Mouse (Mus musculus) thymus, postnatal 14 days (tissue): ENCODE results near the gene Kpnb1.
A peak's percentile ranks its signal among the peaks of the same experiment; 100 is the strongest.
"Not testable (repeated sequence)": the region's sequence is repeated elsewhere in the genome, so short reads cannot be mapped to it uniquely, and the experiment has no call there.

Experiments used
- DNase-seq: peaks from one replicate; pipeline ENCODE4 v3.0.0; 2021

Kpnb1 gene

DNA sequence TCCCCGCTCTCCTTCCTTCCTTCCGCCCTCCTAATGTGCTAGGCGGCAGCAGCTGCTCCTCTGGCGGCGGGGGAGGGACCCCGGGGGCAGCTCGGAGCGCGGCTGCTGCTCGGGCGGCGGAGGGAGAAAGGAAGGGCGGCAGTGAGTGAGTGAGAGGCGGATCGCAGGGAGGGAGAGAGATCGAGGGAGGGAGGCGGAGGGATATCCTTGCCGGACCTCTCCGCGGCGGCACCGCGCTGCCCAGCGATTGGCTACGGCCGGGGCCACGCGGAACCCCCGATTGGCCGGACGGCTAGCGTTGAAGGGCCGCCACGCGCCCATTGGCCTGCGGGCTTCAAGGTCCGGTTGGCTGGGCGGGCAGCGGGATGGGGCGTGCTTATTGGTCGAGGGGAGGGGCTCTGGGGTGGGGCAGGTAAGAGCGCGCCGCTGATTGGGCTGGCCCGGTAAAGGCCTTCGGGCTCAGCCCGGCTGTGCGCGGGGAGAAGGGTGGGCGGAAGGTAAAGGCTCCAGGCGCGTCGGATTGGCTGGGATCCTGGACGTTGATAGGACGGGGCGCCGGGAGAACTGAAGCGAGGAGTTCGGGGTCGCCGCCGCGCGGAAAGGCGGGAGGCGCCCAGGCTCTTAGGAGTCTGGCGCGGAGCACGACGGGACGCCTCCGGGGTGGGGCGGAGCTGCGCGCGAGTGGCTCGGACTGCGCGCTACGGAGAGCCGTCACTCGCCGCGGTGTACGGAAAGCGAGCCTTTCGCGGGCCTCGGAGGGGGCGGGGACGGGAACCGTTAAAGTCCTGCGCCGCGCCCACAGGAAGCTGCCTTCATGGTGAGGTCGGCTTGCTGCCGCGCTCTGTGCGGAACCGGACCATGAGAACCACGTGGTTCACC lies at the start of gene Kpnb1:
Gene Kpnb1 (minus strand): TSS at position 118 of the 879 bp plus-strand sequence.
- peak; percentile 99 for DNase-seq

DNA sequence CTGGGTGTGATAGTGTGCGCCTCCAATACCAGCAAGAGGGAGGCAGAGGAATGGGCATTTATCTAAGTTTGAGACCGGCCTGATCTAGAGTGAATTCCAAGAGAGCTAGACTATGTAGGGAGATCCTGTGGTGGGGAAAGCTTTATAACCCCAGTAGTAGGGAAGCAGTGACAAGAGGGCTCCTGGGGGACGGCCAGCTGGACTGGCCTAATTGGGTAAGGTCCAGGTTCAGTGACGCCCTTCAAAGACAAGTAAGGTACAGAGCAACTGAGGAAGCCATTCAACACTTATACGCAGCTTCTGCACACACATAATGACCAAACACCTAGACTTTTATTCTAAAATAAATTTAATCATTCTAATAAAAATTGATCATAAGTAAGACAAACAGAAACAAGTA lies 44.8 kb upstream of the Kpnb1 start:
- no peak for DNase-seq

DNA sequence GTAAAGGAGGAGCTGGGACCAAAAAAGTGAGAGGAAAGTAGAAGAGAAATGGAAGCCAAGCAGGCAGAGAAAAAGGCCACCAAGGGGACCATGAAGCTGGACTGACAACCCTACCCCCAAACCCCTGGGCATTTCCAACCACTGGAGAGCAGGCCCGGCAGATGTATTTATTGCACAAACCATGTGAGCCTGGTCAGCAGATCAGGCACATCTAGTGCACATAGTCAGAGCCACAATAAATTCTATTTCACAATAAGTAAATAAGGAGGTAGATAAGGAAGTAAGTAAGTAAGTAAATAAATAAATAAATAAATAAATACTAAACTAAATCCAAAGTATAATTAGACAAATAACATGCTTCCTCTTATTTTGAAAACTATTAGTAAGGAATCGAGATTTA lies 41.7 kb upstream of the Kpnb1 start:
- no peak for DNase-seq

DNA sequence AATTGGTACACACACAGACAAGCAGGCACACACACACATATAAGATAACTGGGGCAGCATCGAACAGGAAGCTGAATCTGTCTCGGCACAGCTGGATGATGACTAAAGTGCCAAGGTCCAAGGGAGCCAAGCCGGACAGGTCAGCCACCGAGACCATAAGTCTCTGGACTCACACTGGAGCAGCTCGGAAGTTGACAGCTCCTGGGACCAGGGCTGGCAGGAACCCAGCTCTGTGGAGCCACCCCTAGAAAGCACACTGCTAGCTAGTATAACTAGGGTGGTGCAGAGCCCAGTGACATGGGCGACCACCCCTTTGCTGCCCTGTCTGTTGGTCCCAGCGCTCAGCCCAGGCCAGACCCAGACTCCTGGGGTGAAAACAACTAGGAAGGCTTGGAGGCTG lies 41.3 kb upstream of the Kpnb1 start:
- DNase-seq, result no peak

DNA sequence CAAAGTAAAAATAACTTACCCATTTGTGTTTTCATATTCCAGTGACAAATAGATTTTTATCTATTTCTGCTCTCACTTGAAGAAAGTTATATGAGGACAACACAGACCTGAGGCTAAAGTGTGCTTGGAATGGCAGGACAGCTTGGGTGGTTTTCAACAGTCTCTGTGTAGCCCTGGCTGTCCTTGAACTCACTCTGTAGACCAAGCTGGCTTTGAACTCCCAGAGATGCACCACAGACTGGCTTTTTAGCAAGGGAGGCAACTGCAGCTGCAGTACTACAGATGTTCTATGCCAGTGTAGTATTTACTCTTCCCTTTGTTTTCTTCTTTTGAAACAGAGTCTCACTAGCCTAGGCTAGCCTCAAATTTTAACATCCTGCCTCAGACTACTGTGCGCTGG lies 38.5 kb upstream of the Kpnb1 start:
- DNase-seq, result no peak

DNA sequence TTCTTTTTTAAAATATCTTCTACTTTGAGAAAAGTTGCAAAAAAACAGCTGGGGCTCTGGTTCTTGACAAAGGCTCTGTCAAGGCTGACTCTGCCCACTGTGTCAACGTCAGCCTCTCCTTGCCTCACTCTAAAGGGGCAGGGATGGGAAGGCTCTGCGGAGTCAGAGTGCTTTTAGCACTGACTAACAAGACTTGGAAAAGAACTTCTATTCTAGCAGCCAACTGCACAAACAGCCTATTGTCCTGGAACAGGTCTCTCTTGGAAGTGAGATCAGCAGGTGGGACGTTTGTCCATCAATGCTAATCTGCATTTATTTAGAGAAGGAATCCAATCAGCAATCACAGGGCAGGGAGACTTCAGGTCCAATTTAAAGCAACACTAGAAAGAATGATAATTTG lies 35.8 kb upstream of the Kpnb1 start:
- no peak for DNase-seq

DNA sequence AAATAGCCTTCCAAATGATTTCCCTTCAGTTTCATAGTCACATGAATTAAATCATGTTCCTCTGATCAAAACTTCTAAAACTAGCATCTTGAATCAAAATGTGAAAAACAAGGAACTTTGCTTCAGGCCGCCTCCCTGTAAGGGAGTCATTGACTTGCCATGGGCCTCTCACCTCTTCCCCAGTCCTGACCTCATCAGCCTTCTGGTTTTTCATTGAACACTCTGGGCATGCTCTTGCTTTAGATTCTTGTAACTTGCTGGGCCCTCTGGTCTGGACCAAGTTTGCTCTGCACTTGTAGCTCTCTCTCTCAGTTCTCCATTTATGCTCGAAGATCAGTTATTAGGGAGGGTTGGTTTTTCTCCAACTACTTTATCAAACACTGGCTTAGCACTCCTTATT lies 33.9 kb upstream of the Kpnb1 start:
- DNase-seq, result no peak

DNA sequence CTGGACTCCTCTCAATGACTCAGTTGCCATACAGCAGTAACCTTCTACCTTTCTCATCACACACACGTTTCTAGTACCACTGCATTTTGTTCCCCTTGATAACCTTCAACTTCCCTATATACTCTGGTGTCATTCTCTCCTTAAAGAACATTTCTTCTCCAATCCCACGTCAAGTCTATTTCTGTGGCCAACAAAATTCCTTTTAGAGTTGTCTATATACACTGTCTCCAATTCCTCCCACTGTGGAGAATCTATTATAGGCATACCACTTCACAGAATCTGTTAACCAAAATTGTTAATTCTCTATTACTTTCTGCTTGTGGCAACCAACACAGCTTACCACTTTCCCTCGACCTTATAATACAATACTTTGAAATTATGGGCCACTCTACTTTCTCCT lies 32.5 kb upstream of the Kpnb1 start:
- no peak for DNase-seq

DNA sequence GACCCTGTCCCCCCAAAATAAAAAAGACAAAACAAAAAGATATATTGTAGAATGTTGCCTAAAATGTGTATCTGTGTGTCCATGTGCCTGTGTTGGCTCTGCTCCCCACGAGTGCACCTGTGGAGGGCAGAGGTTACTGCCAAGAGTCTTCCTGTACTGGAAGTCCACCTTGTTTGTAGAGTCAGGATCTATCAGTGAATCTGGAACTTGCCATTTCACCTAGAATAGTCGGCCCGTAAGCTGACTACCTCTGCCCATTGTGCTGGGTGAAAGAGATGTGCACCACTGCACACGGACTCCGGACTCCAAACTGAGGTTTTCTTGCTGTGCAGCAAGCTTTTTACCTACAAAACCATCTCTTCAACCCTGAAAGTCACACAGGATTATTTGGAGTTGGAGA lies 26.7 kb upstream of the Kpnb1 start:
- no peak for DNase-seq

DNA sequence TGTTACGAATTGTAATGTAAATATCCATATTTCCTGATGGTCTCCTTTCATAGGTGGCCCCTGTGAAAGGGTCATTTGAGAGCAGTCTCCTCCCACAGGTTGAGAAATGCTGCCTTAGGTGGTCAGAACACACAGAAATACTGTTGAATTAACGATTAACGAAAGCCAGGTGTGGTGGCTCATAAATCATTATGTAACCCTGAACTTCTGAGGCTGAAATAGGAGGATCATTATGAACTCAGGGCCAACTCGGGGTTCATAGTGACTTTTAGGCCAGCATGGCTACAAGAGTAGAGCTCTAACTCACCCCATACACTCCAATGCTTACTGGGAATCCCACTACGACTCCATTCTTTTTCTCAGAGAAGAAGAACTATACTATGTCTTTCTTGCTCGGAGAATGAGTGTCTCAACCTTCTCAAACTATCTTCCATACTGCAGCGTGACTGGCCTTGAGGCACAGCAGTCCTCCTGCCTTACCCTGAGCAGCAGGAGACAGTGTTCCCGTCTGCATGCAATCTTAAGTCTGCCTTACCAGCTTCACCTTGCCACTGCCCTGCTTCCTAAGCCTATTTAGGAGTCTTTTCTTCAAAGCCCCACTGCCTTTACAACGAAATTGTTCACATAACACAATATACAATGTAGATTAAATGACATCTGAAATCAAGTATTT lies 23.2 kb upstream of the Kpnb1 start:
- DNase-seq, result no peak

DNA sequence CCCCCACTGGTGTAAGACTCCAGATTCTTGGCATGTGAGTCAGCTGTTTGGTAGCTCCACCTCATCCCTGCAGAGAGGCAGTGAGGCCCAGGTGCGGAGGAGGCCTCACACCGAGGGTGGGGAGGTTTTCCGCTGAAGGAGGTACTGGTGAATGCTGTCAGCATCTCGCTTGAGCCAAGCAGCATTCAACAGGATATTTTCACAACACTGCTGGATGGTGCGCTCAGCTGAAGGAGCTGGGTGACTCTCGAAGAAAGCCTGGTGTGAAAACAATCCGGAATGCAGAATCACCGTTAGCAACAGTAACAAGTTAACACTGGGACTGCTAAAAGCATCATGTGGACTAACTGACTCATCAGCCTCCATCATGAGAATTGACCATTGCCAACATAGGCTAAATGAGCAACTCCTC lies 19.3 kb upstream of the Kpnb1 start:
- DNase-seq, result no peak

DNA sequence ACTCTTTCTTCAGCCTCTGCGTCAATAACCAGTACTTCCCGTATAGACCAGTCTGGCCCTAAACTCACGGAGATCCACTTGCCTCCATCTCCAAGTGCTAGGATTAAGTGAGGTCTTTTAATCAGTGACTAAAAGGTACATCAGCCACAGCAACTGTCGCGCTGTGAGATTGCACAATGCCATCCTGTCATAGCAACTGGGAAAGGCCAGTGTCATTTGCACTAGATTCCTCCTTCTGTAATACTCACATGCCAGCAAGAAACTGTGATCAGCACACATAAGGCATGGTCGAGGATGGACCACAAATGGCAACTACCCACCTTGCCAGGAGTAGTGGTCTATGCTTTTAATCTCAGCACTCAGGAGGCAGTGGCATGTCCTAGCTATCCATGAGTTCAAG lies 11.8 kb upstream of the Kpnb1 start:
- no peak for DNase-seq

DNA sequence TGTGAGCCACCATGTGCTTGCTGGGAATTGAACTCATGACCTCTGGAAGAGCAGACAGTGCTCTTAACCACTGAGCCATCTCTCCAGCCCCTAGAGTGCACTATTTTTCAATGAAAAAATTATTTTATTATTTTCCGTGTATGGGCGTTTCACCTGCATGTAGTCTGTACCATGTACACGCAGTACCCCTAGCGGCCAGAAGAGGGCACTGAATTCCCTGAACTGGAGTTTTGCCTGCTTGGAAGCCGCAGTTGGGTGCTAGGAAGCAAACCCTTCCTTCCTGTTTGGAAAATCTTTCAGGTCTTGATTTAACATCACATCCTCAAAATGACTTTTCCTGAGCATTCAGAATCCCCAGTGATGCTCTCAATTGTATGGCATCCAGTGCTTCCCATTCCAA lies 10.9 kb upstream of the Kpnb1 start:
- peak; percentile 77 for DNase-seq

DNA sequence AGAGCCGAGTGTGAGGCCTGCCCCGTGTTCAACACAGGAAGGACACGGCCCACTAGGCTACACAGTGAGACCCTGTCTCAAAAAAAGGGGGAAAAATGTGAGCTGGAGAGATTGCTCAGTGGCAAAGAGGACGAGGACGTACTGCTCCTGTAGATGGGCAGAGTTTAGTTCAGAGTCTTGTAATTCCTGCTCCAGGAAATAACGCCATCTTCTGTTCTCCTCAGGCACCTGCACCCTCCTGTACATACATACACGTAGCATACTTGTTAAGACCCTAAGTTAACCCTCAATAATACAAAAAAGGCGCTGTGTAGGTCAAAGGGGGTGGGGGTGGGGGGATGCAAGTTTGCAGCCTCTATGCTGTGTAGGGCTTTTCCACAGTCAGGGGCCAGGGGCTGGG lies 9.3 kb upstream of the Kpnb1 start:
- no peak for DNase-seq

DNA sequence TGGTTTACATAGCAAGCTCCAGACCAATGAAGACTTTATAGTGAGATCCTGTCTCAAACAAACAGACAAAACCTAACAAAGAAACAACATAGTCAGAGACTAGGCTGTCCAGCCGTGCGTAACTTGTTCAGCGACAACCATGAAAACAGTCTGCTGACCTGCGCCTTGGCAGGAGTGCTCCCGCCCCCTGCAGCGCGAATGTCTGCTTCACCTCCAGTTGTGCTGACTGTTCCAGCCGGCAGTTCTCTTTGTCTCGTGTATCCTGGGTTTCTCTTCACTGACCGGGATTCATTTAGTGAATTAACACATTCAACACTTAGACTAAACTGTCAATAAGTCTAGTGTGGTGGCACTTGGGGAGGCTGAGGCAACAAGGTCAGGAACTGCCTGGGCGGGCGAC lies 8.9 kb upstream of the Kpnb1 start:
- DNase-seq, result no peak

DNA sequence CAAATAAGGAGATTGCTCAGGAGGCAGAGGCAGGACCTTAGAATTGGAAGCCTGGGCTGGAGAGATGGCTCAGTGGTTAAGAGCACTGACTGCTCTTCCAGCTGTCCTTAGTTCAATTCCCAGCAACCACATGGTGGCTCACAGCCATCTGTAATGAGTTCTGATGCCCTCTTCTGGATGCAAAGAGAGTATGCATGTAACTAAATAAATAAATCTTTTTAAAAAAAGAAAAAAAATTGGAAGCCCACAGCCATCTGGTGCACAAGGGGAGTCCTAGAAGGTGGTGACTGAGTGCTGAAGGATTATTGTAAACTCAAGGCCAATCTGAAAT lies 4.9 kb upstream of the Kpnb1 start:
- DNase-seq, result no peak

DNA sequence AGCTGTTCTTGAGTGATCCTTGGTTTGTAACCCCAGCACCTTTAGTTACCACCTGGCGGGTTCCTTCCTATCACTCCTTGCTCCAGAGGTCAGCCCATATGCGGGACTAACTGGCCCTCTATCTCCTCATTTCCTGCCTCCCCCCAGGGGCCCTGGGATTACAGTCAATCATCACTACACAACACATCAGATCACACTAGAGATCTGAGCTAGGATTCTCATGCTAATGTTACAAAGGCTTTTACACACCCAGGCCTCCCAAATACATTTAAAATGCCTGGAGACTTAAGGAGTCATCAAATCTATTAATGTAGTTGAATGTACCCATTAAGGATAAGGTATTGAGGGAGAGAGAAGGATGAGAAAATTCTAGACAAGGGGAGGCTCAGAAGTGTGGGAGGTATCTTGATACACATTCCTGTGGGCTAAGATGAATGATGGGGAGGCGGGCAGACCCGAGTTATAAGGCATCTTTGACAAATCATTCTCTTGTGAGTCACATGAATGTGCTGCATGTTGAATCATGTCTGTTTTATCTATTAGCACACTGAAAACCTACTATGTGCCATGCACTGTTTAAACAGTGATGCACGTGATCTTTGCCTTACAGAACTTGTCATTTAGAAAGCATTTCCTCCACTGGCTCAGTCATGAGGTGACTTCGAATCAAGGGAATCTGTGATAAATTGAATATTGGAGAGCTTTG lies 4.4 kb upstream of the Kpnb1 start:
- no peak for DNase-seq

DNA sequence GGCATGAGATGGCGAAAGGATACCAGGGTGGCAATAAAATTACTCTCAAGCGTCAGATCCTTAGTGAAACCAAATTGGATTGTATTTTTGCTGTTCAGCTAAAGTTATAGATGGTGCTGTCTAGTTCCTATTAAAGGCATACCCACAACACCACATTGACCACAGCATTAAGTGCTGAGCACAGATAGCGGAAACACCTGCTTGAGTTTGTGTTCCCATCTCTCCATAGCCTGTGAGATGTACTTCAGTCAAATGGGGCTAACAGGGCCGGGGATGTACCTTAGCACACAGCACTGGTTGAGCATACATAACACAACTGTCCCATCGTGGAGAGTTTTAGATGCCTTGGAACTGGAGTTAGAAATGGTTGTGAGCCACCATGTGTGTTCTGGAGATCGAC lies 3.3 kb upstream of the Kpnb1 start:
- DNase-seq, result no peak

DNA sequence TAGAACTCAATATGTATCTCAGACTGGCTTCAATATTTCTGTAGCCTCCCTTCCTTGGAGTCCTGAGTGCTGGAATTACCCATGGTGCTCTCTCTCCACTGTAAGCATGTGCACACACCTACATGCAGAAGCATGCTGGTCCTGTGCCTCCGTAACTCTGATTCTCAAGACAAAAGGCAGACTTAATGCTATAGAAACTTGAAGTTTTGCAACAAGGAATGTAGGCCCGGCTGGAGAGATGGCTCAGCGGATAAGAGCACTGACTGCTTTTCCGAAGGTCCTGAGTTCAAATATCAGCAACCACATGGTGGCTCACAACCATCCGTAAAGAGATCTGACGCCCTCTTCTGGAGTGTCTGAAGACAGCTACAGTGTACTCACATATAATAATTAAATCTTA lies 2.0 kb upstream of the Kpnb1 start:
- DNase-seq, result not testable (repeated sequence)

DNA sequence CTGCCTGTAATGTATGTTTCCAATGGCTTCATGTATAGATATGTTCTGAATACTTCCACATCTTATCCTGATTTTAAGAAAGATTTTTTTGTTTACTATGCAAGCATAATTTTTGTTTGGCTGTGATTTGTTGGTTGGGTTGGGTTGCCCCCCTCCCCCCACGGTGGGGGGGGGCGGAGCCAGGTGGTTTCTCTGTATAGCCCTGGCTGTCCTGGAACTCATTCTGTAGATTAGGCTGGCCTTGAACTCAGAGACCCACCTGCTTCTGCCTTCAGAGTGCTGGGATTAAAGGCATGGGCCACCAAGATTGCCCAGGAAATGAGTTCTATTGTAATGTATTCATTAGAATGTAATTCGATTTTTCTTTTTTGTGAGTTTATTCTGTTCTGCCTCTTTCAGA lies 1.6 kb upstream of the Kpnb1 start:
- DNase-seq, result peak; percentile 18

DNA sequence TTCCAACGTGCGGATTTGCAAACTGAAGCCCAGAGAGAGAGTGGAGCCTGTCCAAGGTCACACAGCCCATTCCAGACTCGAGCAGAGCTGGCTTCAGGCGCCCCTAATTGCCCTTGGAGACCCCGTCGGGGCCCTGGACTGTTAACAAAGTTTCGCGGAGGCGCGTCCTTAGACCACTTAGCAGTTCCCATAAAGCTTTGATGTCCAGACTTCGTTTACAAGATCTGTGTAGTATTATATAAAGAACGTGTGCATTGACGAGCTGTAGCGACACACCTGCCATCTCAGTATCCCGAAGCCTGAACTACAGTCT lies 918 bp upstream of the Kpnb1 start:
- DNase-seq, result no peak

DNA sequence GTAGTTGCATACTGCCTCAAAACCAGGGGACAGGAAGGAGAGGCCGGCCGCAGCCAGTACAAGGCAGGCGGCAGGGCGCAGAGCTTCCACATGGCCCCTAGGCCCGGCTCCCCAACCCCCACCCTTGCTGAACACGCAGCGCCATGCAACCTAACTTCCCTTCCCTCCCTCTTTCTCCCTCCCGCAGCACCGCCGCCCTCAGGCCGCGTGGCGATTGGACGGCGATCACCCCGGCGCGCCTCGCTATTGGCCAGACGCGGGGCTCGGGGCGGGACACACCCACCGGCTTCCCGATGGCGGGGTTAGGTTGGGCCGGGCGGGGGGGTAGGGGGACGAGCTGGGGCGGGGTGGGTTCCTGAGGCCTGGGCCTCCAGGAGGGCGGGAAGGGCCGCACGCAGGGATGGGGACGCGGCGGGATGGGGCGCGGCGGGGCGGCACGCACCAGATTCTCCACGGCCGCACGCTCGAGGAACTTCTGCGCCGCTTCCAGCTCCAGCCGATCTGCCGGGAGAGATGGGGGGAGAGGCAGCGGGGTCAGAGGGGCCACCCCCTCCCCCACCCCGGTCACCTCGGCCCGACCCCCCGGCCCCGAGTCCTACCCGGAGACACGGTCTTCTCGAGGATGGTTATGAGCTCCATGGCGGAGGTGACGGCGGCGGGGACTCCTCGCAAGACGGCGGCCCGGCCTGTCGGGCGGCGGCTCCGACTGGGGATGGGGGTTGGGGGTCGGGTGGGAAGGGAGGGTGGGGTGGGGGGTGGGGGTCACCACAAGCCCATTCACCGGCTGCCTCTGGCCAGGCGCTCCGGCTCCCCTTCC lies 526 bp downstream of the Kpnb1 start:
- DNase-seq, result peak; percentile 99
